Mouse (Mus musculus) small intestine, adult 2 months (tissue): ENCODE results near the gene Tmem139.

Experiments used
- CTCF ChIP-seq: fragments of 200-500 bp; IDR thresholded peaks from 2 replicates; pipeline ENCODE4 v1.5.1; 2012; ENCODE audit warnings: low read depth, mild to moderate bottlenecking, control low read depth, inconsistent platforms, low read length, moderate library complexity, mixed read lengths; ENCODE audit not compliant: insufficient replicate concordance, insufficient read length; ENCODE audit errors: extremely low read depth
- POLR2A ChIP-seq: fragments of 200-500 bp; IDR thresholded peaks from 2 replicates; pipeline ENCODE4 v1.6.1; 2012; ENCODE audit warnings: low read depth, mild to moderate bottlenecking, control low read depth, inconsistent platforms, low read length, moderate library complexity

- TF ChIP-seq POLR2A: no peak
- TF ChIP-seq CTCF: no peak
Measured at GRCm38 (mm10) chr6:42293327-42293726, 31.6 kb downstream of the Tmem139 start.
